Mouse (Mus musculus): ENCODE data around the gene Olfr1502.

Gene Olfr1502

GRCm38 (mm10) chr19:13861495-13861894, at the start of gene Olfr1502:
Gene Olfr1502, plus strand, starts transcription at chr19:13861795.
- WGBS: 92% methylated on average over 1 of the region's 1 CpGs

GRCm38 (mm10) chr19:13812823-13813222, 48.8 kb upstream of the Olfr1502 start:
- WGBS: 66% methylated on average over 2 of the region's 2 CpGs

DNA sequence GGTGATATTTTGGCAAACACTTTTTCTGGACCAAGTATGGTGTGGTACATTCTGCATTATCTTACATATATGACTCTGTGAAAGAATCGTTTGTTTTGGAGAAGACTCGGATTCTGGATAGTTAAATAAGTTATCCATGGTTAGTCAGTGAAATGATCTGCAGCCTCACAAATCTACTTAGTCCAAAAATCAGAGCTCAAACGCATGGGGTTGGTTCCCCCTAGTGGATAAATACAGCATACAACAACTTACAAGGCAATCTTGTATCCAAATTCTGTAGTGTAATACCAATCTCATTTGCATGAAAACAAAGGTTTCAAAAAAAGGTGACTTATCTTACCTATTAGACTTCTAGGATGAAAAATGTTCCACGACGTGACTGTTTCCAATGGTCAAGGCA, 42.8 kb upstream of the Olfr1502 start:
- 30% methylated on average over 5 of the region's 5 CpGs for WGBS

GRCm38 (mm10) chr19:13819347-13819746, 42.2 kb upstream of the Olfr1502 start, which contains the start of gene Olfr1499:
Gene Olfr1499, minus strand, starts transcription at chr19:13819447.

DNA sequence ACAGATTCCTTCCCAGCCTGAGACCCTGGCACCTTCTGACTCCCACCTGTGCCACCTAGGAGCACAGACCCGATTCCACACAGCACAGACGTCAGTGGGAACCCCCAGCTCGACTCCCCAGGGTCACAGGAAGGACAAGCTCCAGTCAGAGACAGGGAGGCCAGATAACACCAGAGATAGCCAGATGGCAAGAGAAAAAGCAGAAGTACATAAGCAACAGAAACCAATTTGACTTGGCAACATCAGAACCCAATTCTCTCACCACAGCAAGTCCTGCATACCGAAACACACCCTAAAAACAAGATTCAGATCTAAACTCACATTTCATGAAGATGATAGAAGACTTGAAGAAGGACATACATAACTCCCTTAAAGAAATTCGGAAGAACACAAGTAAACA, 40.7 kb upstream of the Olfr1502 start:
- 59% methylated on average over 5 of the region's 5 CpGs for WGBS

DNA sequence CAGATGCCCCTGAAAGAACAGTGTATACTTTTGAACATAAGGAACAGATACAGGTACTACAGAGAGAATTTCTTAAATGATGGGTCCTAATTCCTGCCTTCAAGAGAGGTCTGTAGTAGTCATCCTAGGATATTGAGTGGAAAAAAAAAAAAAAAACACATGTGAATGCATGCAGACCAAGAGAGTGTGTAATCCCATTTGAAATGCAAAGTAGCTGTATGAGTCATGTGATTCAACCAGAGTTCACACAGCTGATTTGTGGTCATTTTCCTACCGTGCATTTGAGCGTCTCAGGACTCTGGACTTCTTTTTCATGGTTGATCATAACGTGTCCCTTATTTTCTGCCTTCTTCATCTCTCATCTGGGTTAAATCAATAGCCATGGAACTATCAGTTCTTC, 33.1 kb upstream of the Olfr1502 start:
- 65% methylated on average over 3 of the region's 3 CpGs for WGBS

DNA sequence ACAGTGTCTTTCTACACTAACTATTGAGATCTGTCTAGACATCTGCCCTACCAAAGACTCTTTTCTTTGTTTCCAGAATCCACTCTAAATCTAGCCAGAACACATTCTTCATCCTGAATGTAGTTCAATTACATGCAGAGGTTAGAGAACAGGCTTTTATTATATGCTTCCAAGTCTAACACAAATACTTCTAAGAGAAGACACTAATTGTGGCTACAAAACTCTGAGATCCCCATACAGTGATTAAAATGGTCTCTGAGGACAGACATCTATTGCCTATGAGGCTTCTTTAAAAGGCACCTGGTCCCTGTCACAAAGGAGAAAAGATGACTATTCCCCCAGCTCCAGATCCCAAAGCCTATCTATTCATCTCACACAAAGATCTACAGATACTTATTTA, 31.2 kb upstream of the Olfr1502 start, which contains the start of gene Olfr1500:
Olfr1500 (minus strand) TSS at position 101 of the 400 bp plus-strand sequence.

DNA sequence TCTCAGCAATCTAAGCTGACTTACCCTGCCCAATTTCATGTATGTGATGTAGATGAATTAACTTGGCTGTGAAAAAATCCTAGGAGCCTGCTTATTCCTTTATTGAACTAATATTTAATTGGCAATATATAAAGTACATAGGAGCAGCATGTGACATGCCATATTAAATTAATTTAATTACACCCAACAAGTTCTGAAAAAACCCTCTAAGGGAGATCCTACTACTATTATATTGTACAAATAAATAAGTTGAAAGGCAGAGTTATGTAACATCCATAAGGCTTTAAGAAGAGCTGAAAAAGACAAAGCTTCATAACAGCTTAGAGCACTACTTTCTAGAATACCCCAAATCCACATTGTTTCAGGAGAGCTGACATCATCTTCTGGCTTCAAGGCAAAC, 11.0 kb upstream of the Olfr1502 start, which contains the start of gene Olfr1501:
Olfr1501 (minus strand) TSS at position 101 of the 400 bp plus-strand sequence.

DNA sequence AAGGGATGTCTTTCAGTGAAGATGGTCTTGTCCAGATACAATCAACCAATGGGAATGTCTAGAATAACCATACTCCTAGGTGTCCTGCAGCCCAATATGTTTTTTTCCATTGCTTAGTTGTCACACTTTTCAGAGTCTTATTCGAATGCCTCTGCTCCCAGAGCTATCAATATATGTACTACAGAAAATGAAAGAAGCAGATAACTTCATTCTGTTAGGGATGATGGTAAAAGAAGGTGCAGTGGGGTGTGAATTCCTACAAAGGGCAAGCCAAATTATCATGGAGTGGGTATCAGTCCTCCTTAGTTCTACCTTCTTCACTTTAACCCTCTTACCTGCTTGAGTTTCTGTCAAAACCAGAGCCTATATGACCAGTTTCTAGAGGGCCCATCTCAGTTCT, 36.2 kb downstream of the Olfr1502 start, which contains the start of gene Olfr1504:
Olfr1504 (minus strand) TSS at position 101 of the 400 bp plus-strand sequence.
- 62% methylated on average over 1 of the region's 1 CpGs for WGBS

Measured in cerebral cortex, adult 2 months (tissue).